Mouse (Mus musculus) bone marrow, adult 2 months (tissue): ENCODE results near the gene Serpinb1a.

Experiments used
- CTCF ChIP-seq: fragments of 200-500 bp; IDR thresholded peaks from 2 replicates; pipeline ENCODE4 v1.5.1; 2011; ENCODE audit warnings: low read length, control low read depth; ENCODE audit not compliant: control insufficient read depth, insufficient read depth
- POLR2A ChIP-seq: fragments of 200-500 bp; IDR thresholded peaks from 2 replicates; pipeline ENCODE4 v1.6.1; 2011; ENCODE audit warnings: low read depth, mild to moderate bottlenecking, control low read depth, low read length, borderline replicate concordance; ENCODE audit not compliant: control insufficient read depth

DNA sequence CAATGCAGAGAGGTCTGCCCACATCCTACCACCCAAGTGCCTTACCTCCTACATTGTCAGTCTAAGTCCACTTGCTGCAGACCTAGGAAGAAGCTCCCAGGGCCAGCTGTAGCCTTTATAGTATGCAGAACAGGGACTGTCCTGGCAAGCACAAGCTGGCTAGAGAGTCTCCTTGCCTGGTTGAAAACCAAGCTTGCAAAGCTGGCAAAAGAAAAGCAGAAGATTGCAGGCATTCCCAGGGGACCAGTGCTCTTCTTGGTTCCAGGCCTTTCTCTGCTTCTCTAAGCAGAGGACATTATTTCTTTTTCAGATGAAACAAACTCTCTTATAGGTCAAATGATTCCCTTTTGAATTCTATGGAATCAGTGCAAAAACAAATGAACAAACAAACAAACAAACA lies 12.5 kb upstream of the Serpinb1a start:
- TF ChIP-seq POLR2A: no peak
- TF ChIP-seq CTCF: no peak
